Mouse (Mus musculus) midbrain, embryonic 10.5 days (tissue): Measurements from ENCODE around the gene Spata19. TPM values are rescaled to one million over a fixed set of nuclear protein-coding genes. Genes with fewer than 3 reads are reported as not detected.
A peak's percentile ranks its signal among the peaks of the same experiment; 100 is the strongest.

ENCODE experiments used
- DNase-seq: peaks from one replicate; pipeline ENCODE4 v3.0.0-alpha.2; 2017; ENCODE audit warnings: low spot score
- H3K27ac ChIP-seq: fragments of 300-500 bp; sonication (generic); replicated peaks from 2 replicates; pipeline ENCODE4 v1.5.1; 2016; ENCODE audit warnings: mild to moderate bottlenecking
- H3K27me3 ChIP-seq: fragments of 300-500 bp; sonication (generic); 2 replicates; pipeline ENCODE4 v1.6.1; 2016; ENCODE audit warnings: low read depth, mild to moderate bottlenecking; ENCODE audit not compliant: poor library complexity, severe bottlenecking
- H3K36me3 ChIP-seq: fragments of 300-500 bp; sonication (generic); 2 replicates; pipeline ENCODE4 v1.6.1; 2016; ENCODE audit warnings: mild to moderate bottlenecking, moderate library complexity
- H3K4me1 ChIP-seq: fragments of 300-500 bp; sonication (generic); 2 replicates; pipeline ENCODE4 v1.6.1; 2016
- H3K4me3 ChIP-seq: fragments of 300-500 bp; sonication (generic); 2 replicates; pipeline ENCODE4 v1.5.1; 2016; ENCODE audit warnings: mild to moderate bottlenecking, moderate library complexity
- H3K9me3 ChIP-seq: fragments of 300-500 bp; sonication (generic); replicated peaks from 2 replicates; pipeline ENCODE4 v1.6.1; 2016; ENCODE audit warnings: mild to moderate bottlenecking
- WGBS: fragments of 180-500 bp; shearing (Covaris S2); methylation state at CpG from one replicate; pipeline ENCODE4 v1.1.7; 2016; 5-methylcytosine and 5-hydroxymethylcytosine counted together
- polyA plus RNA-seq: library from polyadenylated mRNA; unstranded; fragments of >200 nt; fragmentation: Nextera tagmentation; extraction: Ambion mirVana; gene quantifications from 2 replicates; pipeline ENCODE4 v1.2.1, GENCODE M21; 2016

The Spata19 gene
- polyA plus RNA-seq = not detected in 2 replicates

GRCm38 (mm10) chr9:27396500-27396899 is at the start of gene Spata19:
TSS of gene Spata19 (plus strand) at chr9:27396800.
- WGBS = 86% methylated on average over 3 of the region's 3 CpGs
- Histone ChIP-seq H3K4me1 (no peaks in the 10 kb centered on the region), H3K9me3 (no peaks in the 10 kb centered on the region), H3K27me3 (no peaks in the 10 kb centered on the region), H3K4me3 (no peak within 1 kb of the TSS), H3K27ac (no peak within 1 kb of the TSS), H3K36me3 (no peaks in the 10 kb centered on the region)
- DNase-seq = no peak

- WGBS = 90% methylated on average over 7 of the region's 7 CpGs
- H3K27me3 ChIP-seq = no peaks in the 10 kb centered on the region
- H3K4me1 ChIP-seq = no peaks in the 10 kb centered on the region
- H3K9me3 ChIP-seq = no peaks in the 10 kb centered on the region
- H3K27ac ChIP-seq = no peak overlapping the region
- peaks cover 19% of the 10 kb centered on the region for H3K36me3 ChIP-seq
- no peak for DNase-seq
- H3K4me3 ChIP-seq = no peak overlapping the region
Measured at GRCm38 (mm10) chr9:27353082-27353481, 43.5 kb upstream of the Spata19 start.

GRCm38 (mm10) chr9:27357893-27358292 is 38.7 kb upstream of the Spata19 start:
- Histone ChIP-seq H3K4me3 (no peak overlapping the region), H3K27ac (no peak overlapping the region), H3K36me3 (no peaks in the 10 kb centered on the region), H3K9me3 (no peaks in the 10 kb centered on the region), H3K27me3 (no peaks in the 10 kb centered on the region), H3K4me1 (no peaks in the 10 kb centered on the region)
- WGBS = 91% methylated on average over 6 of the region's 6 CpGs
- no peak for DNase-seq

- no peak overlapping the region for H3K27ac ChIP-seq
- WGBS = 59% methylated on average over 2 of the region's 2 CpGs
- no peaks in the 10 kb centered on the region for H3K4me1 ChIP-seq
- no peaks in the 10 kb centered on the region for H3K27me3 ChIP-seq
- H3K9me3 ChIP-seq = no peaks in the 10 kb centered on the region
- no peaks in the 10 kb centered on the region for H3K36me3 ChIP-seq
- DNase-seq = no peak
- H3K4me3 ChIP-seq = no peak overlapping the region
Measured at GRCm38 (mm10) chr9:27367231-27367630, 29.4 kb upstream of the Spata19 start.

GRCm38 (mm10) chr9:27369108-27369507 is 27.5 kb upstream of the Spata19 start:
- Histone ChIP-seq H3K27me3 (no peaks in the 10 kb centered on the region), H3K36me3 (no peaks in the 10 kb centered on the region), H3K27ac (no peak overlapping the region), H3K4me1 (no peaks in the 10 kb centered on the region), H3K4me3 (no peak overlapping the region), H3K9me3 (no peaks in the 10 kb centered on the region)
- 97% methylated on average over 2 of the region's 2 CpGs for WGBS
- no peak for DNase-seq

GRCm38 (mm10) chr9:27375746-27376145 is 20.9 kb upstream of the Spata19 start:
- 75% methylated on average over 1 of the region's 1 CpGs for WGBS
- H3K4me3 ChIP-seq = no peak overlapping the region
- no peaks in the 10 kb centered on the region for H3K36me3 ChIP-seq
- H3K4me1 ChIP-seq = no peaks in the 10 kb centered on the region
- no peak overlapping the region for H3K27ac ChIP-seq
- no peak for DNase-seq
- no peaks in the 10 kb centered on the region for H3K27me3 ChIP-seq
- 0 out of 2 replicates have a peak, but pooled peaks cover 3% of the 10 kb centered on the region for H3K9me3 ChIP-seq

- no peaks in the 10 kb centered on the region for H3K36me3 ChIP-seq
- no peak overlapping the region for H3K27ac ChIP-seq
- no peak for DNase-seq
- H3K27me3 ChIP-seq = no peaks in the 10 kb centered on the region
- 89% methylated on average over 3 of the region's 3 CpGs for WGBS
- H3K4me1 ChIP-seq = no peaks in the 10 kb centered on the region
- no peak overlapping the region for H3K4me3 ChIP-seq
- no peaks in the 10 kb centered on the region for H3K9me3 ChIP-seq
Measured at GRCm38 (mm10) chr9:27386951-27387350, 9.6 kb upstream of the Spata19 start.

GRCm38 (mm10) chr9:27401169-27401568 is 4.6 kb downstream of the Spata19 start:
- Histone ChIP-seq H3K27me3 (no peaks in the 10 kb centered on the region), H3K4me3 (no peak overlapping the region), H3K27ac (no peak overlapping the region), H3K36me3 (no peaks in the 10 kb centered on the region), H3K9me3 (no peaks in the 10 kb centered on the region), H3K4me1 (no peaks in the 10 kb centered on the region)
- no peak for DNase-seq
- WGBS = 89% methylated on average over 4 of the region's 4 CpGs

- peaks cover 5% of the 10 kb centered on the region for H3K4me1 ChIP-seq
- H3K27me3 ChIP-seq = no peaks in the 10 kb centered on the region
- H3K36me3 ChIP-seq = no peaks in the 10 kb centered on the region
- no peaks in the 10 kb centered on the region for H3K9me3 ChIP-seq
- no peak overlapping the region for H3K27ac ChIP-seq
- peak; percentile 32 for DNase-seq
- H3K4me3 ChIP-seq = no peak overlapping the region
Measured at GRCm38 (mm10) chr9:27409733-27410132, 13.1 kb downstream of the Spata19 start.

- WGBS = 1% methylated on average over 11 of the region's 11 CpGs
Measured at GRCm38 (mm10) chr9:27414058-27414460, 17.5 kb downstream of the Spata19 start.

GRCm38 (mm10) chr9:27424511-27424910 is 27.9 kb downstream of the Spata19 start:
- Histone ChIP-seq H3K4me3 (no peak overlapping the region), H3K27ac (no peak overlapping the region), H3K9me3 (no peaks in the 10 kb centered on the region), H3K4me1 (no peaks in the 10 kb centered on the region), H3K36me3 (no peaks in the 10 kb centered on the region), H3K27me3 (no peaks in the 10 kb centered on the region)
- 84% methylated on average over 4 of the region's 4 CpGs for WGBS
- DNase-seq = no peak

More at GRCm38 (mm10) chr9:27414058-27414460, 17.5 kb downstream of the Spata19 start:
- Histone ChIP-seq H3K27ac (peak overlapping the region; percentile 80), H3K4me1 (peaks cover 5% of the 10 kb centered on the region), H3K9me3 (no peaks in the 10 kb centered on the region), H3K36me3 (no peaks in the 10 kb centered on the region), H3K27me3 (no peaks in the 10 kb centered on the region), H3K4me3 (peak overlapping the region; percentile 48)
- peak; percentile 84 for DNase-seq

GRCm38 (mm10) chr9:27428552-27428951 is 32.0 kb downstream of the Spata19 start:
- Histone ChIP-seq H3K4me3 (no peak overlapping the region), H3K27ac (no peak overlapping the region), H3K9me3 (no peaks in the 10 kb centered on the region), H3K27me3 (no peaks in the 10 kb centered on the region), H3K36me3 (no peaks in the 10 kb centered on the region), H3K4me1 (no peaks in the 10 kb centered on the region)
- WGBS = 57% methylated on average over 4 of the region's 4 CpGs
- DNase-seq = no peak

GRCm38 (mm10) chr9:27433301-27433700 is 36.7 kb downstream of the Spata19 start:
- no peak for DNase-seq
- Histone ChIP-seq H3K27ac (no peak overlapping the region), H3K4me1 (peaks cover 23% of the 10 kb centered on the region), H3K27me3 (no peaks in the 10 kb centered on the region), H3K4me3 (no peak overlapping the region), H3K36me3 (no peaks in the 10 kb centered on the region), H3K9me3 (no peaks in the 10 kb centered on the region)
- 87% methylated on average over 7 of the region's 7 CpGs for WGBS

- H3K4me1 ChIP-seq = peaks cover 23% of the 10 kb centered on the region
- H3K27ac ChIP-seq = peak overlapping the region; percentile 46; the same call in 1 of the 2 replicates
- H3K36me3 ChIP-seq = no peaks in the 10 kb centered on the region
- 84% methylated on average over 9 of the region's 9 CpGs for WGBS
- DNase-seq = no peak
- no peaks in the 10 kb centered on the region for H3K27me3 ChIP-seq
- H3K4me3 ChIP-seq = no peak overlapping the region
- H3K9me3 ChIP-seq = no peaks in the 10 kb centered on the region
Measured at GRCm38 (mm10) chr9:27435936-27436335, 39.3 kb downstream of the Spata19 start.
